Mouse (Mus musculus): ENCODE data around the gene Rnf144b. TPM values are rescaled to one million over a fixed set of nuclear protein-coding genes. Genes with fewer than 3 reads are reported as not detected.
A peak's percentile ranks its signal among the peaks of the same experiment; 100 is the strongest.

Gene Rnf144b
- polyA plus RNA-seq, 1 experiment from 2014 or later: 4.2 TPM

- no peak for ATAC-seq (ENCODE audit: insufficient number of reproducible peaks, low FRiP score, low TSS enrichment, low read depth)
- Histone ChIP-seq H3K4me2 (replicated peaks) (0 out of 2 replicates have a peak overlapping the region, but pooled peaks have one; percentile 21), H3K9ac (no peak overlapping the region), H3K36me3 (no peaks in the 10 kb centered on the region), H3K4me3 (replicated peaks) (no peak overlapping the region), H3K27me3 (peaks cover 9% of the 10 kb centered on the region; the same call in 1 of the 2 replicates), H3K4me1 (peaks cover 25% of the 10 kb centered on the region), H3K9me3 (replicated peaks) (no peaks in the 10 kb centered on the region), H3K27ac (replicated peaks) (peak overlapping the region; percentile 63; the same call in 1 of the 2 replicates)
- WGBS: 34% methylated on average over 6 of the region's 6 CpGs
Measured at GRCm38 (mm10) chr13:47124986-47125385, 2.5 kb downstream of the Rnf144b start.

GRCm38 (mm10) chr13:47125595-47125994 is 3.1 kb downstream of the Rnf144b start:
- Histone ChIP-seq H3K36me3 (no peaks in the 10 kb centered on the region), H3K4me2 (replicated peaks) (no peak overlapping the region), H3K4me1 (peaks cover 25% of the 10 kb centered on the region), H3K9me3 (replicated peaks) (no peaks in the 10 kb centered on the region), H3K27me3 (peaks cover 9% of the 10 kb centered on the region; the same call in 1 of the 2 replicates), H3K27ac (replicated peaks) (no peak overlapping the region), H3K4me3 (replicated peaks) (no peak overlapping the region), H3K9ac (no peak overlapping the region)
- peak; percentile 67 for ATAC-seq (ENCODE audit: insufficient number of reproducible peaks, low FRiP score, low TSS enrichment, low read depth)
- 38% methylated on average over 5 of the region's 5 CpGs for WGBS

- ATAC-seq (ENCODE audit: insufficient number of reproducible peaks, low FRiP score, low TSS enrichment, low read depth): no peak
- H3K4me2 ChIP-seq (replicated peaks): no peak overlapping the region
- WGBS: 51% methylated on average over 4 of the region's 4 CpGs
- H3K4me3 ChIP-seq (replicated peaks): no peak overlapping the region
- no peaks in the 10 kb centered on the region for H3K36me3 ChIP-seq
- H3K9ac ChIP-seq: no peak overlapping the region
- no peak overlapping the region for H3K27ac ChIP-seq (replicated peaks)
- H3K4me1 ChIP-seq: peaks cover 10% of the 10 kb centered on the region
- no peaks in the 10 kb centered on the region for H3K27me3 ChIP-seq
- no peaks in the 10 kb centered on the region for H3K9me3 ChIP-seq (replicated peaks)
Measured at GRCm38 (mm10) chr13:47129090-47129489, 6.6 kb downstream of the Rnf144b start.

- Histone ChIP-seq H3K27me3 (no peaks in the 10 kb centered on the region), H3K4me3 (replicated peaks) (no peak overlapping the region), H3K36me3 (no peaks in the 10 kb centered on the region), H3K4me2 (replicated peaks) (no peak overlapping the region), H3K4me1 (no peaks in the 10 kb centered on the region), H3K27ac (replicated peaks) (no peak overlapping the region), H3K9ac (no peak overlapping the region), H3K9me3 (replicated peaks) (no peaks in the 10 kb centered on the region)
- ATAC-seq (ENCODE audit: insufficient number of reproducible peaks, low FRiP score, low TSS enrichment, low read depth): no peak
- 85% methylated on average over 8 of the region's 8 CpGs for WGBS
Measured at GRCm38 (mm10) chr13:47133058-47133457, 10.6 kb downstream of the Rnf144b start.

GRCm38 (mm10) chr13:47134836-47135235 is 12.4 kb downstream of the Rnf144b start:
- no peaks in the 10 kb centered on the region for H3K9me3 ChIP-seq (replicated peaks)
- no peaks in the 10 kb centered on the region for H3K4me1 ChIP-seq
- H3K27me3 ChIP-seq: no peaks in the 10 kb centered on the region
- 89% methylated on average over 7 of the region's 7 CpGs for WGBS
- H3K27ac ChIP-seq (replicated peaks): no peak overlapping the region
- no peak overlapping the region for H3K4me3 ChIP-seq (replicated peaks)
- ATAC-seq (ENCODE audit: insufficient number of reproducible peaks, low FRiP score, low TSS enrichment, low read depth): no peak
- H3K9ac ChIP-seq: no peak overlapping the region
- H3K4me2 ChIP-seq (replicated peaks): no peak overlapping the region
- H3K36me3 ChIP-seq: no peaks in the 10 kb centered on the region

GRCm38 (mm10) chr13:47135741-47136140 is 13.3 kb downstream of the Rnf144b start:
- Histone ChIP-seq H3K27ac (replicated peaks) (no peak overlapping the region), H3K36me3 (no peaks in the 10 kb centered on the region), H3K4me1 (no peaks in the 10 kb centered on the region), H3K9ac (no peak overlapping the region), H3K4me3 (replicated peaks) (no peak overlapping the region), H3K9me3 (replicated peaks) (no peaks in the 10 kb centered on the region), H3K4me2 (replicated peaks) (no peak overlapping the region), H3K27me3 (no peaks in the 10 kb centered on the region)
- ATAC-seq (ENCODE audit: insufficient number of reproducible peaks, low FRiP score, low TSS enrichment, low read depth): no peak; the same call in 1 of the 2 replicates
- 52% methylated on average over 7 of the region's 7 CpGs for WGBS

- WGBS: 63% methylated on average over 6 of the region's 6 CpGs
Measured at GRCm38 (mm10) chr13:47142764-47143163, 20.3 kb downstream of the Rnf144b start.

GRCm38 (mm10) chr13:47145939-47146338 is 23.5 kb downstream of the Rnf144b start:
- ATAC-seq (ENCODE audit: insufficient number of reproducible peaks, low FRiP score, low TSS enrichment, low read depth): 0 out of 2 replicates have a peak, but pooled peaks have one; percentile 39
- no peak overlapping the region for H3K4me3 ChIP-seq (replicated peaks)

More at GRCm38 (mm10) chr13:47142764-47143163, 20.3 kb downstream of the Rnf144b start:
- no peak for ATAC-seq (ENCODE audit: insufficient number of reproducible peaks, low FRiP score, low TSS enrichment, low read depth)
- Histone ChIP-seq H3K9ac (no peak overlapping the region), H3K4me3 (replicated peaks) (no peak overlapping the region), H3K4me2 (replicated peaks) (no peak overlapping the region), H3K9me3 (replicated peaks) (no peaks in the 10 kb centered on the region), H3K27me3 (no peaks in the 10 kb centered on the region), H3K27ac (replicated peaks) (no peak overlapping the region), H3K36me3 (no peaks in the 10 kb centered on the region), H3K4me1 (peaks cover 11% of the 10 kb centered on the region)

GRCm38 (mm10) chr13:47146388-47146787 is 23.9 kb downstream of the Rnf144b start:
- peaks cover 11% of the 10 kb centered on the region for H3K4me1 ChIP-seq
- H3K9me3 ChIP-seq (replicated peaks): no peaks in the 10 kb centered on the region
- no peaks in the 10 kb centered on the region for H3K36me3 ChIP-seq
- 36% methylated on average over 7 of the region's 7 CpGs for WGBS
- ATAC-seq (ENCODE audit: insufficient number of reproducible peaks, low FRiP score, low TSS enrichment, low read depth): no peak
- H3K4me3 ChIP-seq (replicated peaks): no peak overlapping the region
- no peak overlapping the region for H3K9ac ChIP-seq
- no peak overlapping the region for H3K4me2 ChIP-seq (replicated peaks)
- no peaks in the 10 kb centered on the region for H3K27me3 ChIP-seq
- no peak overlapping the region for H3K27ac ChIP-seq (replicated peaks)

More at GRCm38 (mm10) chr13:47145939-47146338, 23.5 kb downstream of the Rnf144b start:
- Histone ChIP-seq H3K4me2 (replicated peaks) (no peak overlapping the region), H3K4me1 (peaks cover 11% of the 10 kb centered on the region), H3K27me3 (no peaks in the 10 kb centered on the region), H3K27ac (replicated peaks) (0 out of 2 replicates have a peak overlapping the region, but pooled peaks have one; percentile 34), H3K36me3 (no peaks in the 10 kb centered on the region), H3K9ac (no peak overlapping the region), H3K9me3 (replicated peaks) (no peaks in the 10 kb centered on the region)
- WGBS: 25% methylated on average over 9 of the region's 9 CpGs

GRCm38 (mm10) chr13:47148573-47148972 is 26.1 kb downstream of the Rnf144b start:
- WGBS: 66% methylated on average over 11 of the region's 11 CpGs
- H3K27ac ChIP-seq (replicated peaks): no peak overlapping the region
- no peak for ATAC-seq (ENCODE audit: insufficient number of reproducible peaks, low FRiP score, low TSS enrichment, low read depth)

GRCm38 (mm10) chr13:47149993-47150392 is 27.5 kb downstream of the Rnf144b start:
- WGBS: 89% methylated on average over 10 of the region's 10 CpGs
- H3K9ac ChIP-seq: no peak overlapping the region
- no peaks in the 10 kb centered on the region for H3K27me3 ChIP-seq
- H3K4me2 ChIP-seq (replicated peaks): no peak overlapping the region
- no peak overlapping the region for H3K27ac ChIP-seq (replicated peaks)
- no peak for ATAC-seq (ENCODE audit: insufficient number of reproducible peaks, low FRiP score, low TSS enrichment, low read depth)
- H3K4me1 ChIP-seq: peaks cover 27% of the 10 kb centered on the region
- H3K9me3 ChIP-seq (replicated peaks): no peaks in the 10 kb centered on the region
- H3K36me3 ChIP-seq: no peaks in the 10 kb centered on the region
- no peak overlapping the region for H3K4me3 ChIP-seq (replicated peaks)

More at GRCm38 (mm10) chr13:47148573-47148972, 26.1 kb downstream of the Rnf144b start:
- Histone ChIP-seq H3K4me3 (replicated peaks) (no peak overlapping the region), H3K9me3 (replicated peaks) (no peaks in the 10 kb centered on the region), H3K9ac (no peak overlapping the region), H3K4me1 (peaks cover 22% of the 10 kb centered on the region), H3K27me3 (no peaks in the 10 kb centered on the region), H3K4me2 (replicated peaks) (no peak overlapping the region), H3K36me3 (no peaks in the 10 kb centered on the region)

GRCm38 (mm10) chr13:47151060-47151459 is 28.6 kb downstream of the Rnf144b start:
- no peaks in the 10 kb centered on the region for H3K27me3 ChIP-seq
- H3K36me3 ChIP-seq: no peaks in the 10 kb centered on the region
- H3K27ac ChIP-seq (replicated peaks): no peak overlapping the region
- no peak overlapping the region for H3K9ac ChIP-seq
- no peak overlapping the region for H3K4me2 ChIP-seq (replicated peaks)
- H3K4me3 ChIP-seq (replicated peaks): no peak overlapping the region
- no peak for ATAC-seq (ENCODE audit: insufficient number of reproducible peaks, low FRiP score, low TSS enrichment, low read depth)
- peaks cover 22% of the 10 kb centered on the region for H3K4me1 ChIP-seq
- WGBS: 83% methylated on average over 14 of the region's 14 CpGs
- no peaks in the 10 kb centered on the region for H3K9me3 ChIP-seq (replicated peaks)

Measured in embryonic facial prominence, embryonic 15.5 days (tissue).